14 mouse cellular contexts compared by ENCODE assay signal in genomic region chr9:55789442-55789841, GRCm38 (mm10).
"Had no signal": no experiment of that assay in that cellular context is flagged by ENCODE, and none has a peak within 500 bp of the region (broad histone marks: within the 10 kb centered on the region; RNA-seq: fewer than 3 reads in every experiment).

No protein-coding gene starts in this region.

- H3K9me3 ChIP-seq: midbrain, embryonic 10.5 days; midbrain, embryonic 12.5 days; neural tube, embryonic 12.5 days had no signal

- H3K4me1 ChIP-seq: midbrain, embryonic 12.5 days; midbrain, embryonic 15.5 days; neural tube, embryonic 12.5 days had no signal

- H3K4me2 ChIP-seq: lung, embryonic 14.5 days; midbrain, embryonic 12.5 days; midbrain, embryonic 15.5 days; neural tube, embryonic 12.5 days had no signal

- H3K36me3 ChIP-seq: midbrain, embryonic 10.5 days; midbrain, embryonic 12.5 days; midbrain, embryonic 15.5 days; neural tube, embryonic 12.5 days had no signal

- DNase-seq: lung, adult 18-20 months; lung, embryonic 14.5 days; lung, postnatal 10 days; lung, postnatal 4 days; right cerebral cortex, postnatal 14 days; right cerebral cortex, postnatal 4 days; spleen, adult 18-20 months; thymus, adult 18-20 months; thymus, postnatal 14 days; thymus, postnatal 36 days had no signal

- H3K27me3 ChIP-seq: midbrain, embryonic 12.5 days; midbrain, embryonic 15.5 days; neural tube, embryonic 12.5 days had no signal

- H3K4me3 ChIP-seq: midbrain, embryonic 10.5 days; midbrain, embryonic 12.5 days; midbrain, embryonic 15.5 days; neural tube, embryonic 12.5 days had no signal

- H3K9ac ChIP-seq: lung, embryonic 14.5 days; midbrain, embryonic 12.5 days; midbrain, embryonic 15.5 days; neural tube, embryonic 12.5 days had no signal

- H3K27ac ChIP-seq: midbrain, embryonic 10.5 days; midbrain, embryonic 12.5 days; midbrain, embryonic 15.5 days; neural tube, embryonic 12.5 days had no signal
